In genomic region chr14:25187715-25188114, GRCm38 (mm10) we compare ENCODE assay signal across 11 mouse cellular contexts.
DNase-seq lines count a peak whose midpoint lies in the region; ATAC-seq and TF ChIP-seq lines count a peak whose summit lies in the region.
"Had no signal": no experiment of that assay in that cellular context is flagged by ENCODE, and none has a peak within 500 bp of the region (broad histone marks: within the 10 kb centered on the region; RNA-seq: fewer than 3 reads in every experiment).

No protein-coding gene starts in this region.

- H3K4me1 ChIP-seq in embryonic fibroblast, embryonic 13.5 days (ENCODE audit: control insufficient read depth, insufficient read depth, low read length): peaks cover 23% of the 10 kb centered on the region
- H3K4me1 ChIP-seq in liver, postnatal 0 days (ENCODE audit: insufficient read depth): no peaks in the 10 kb centered on the region

- peak; percentile 50 for DNase-seq in gastrocnemius, adult 2 months
- no peak for DNase-seq in gastrocnemius, postnatal 36 days
- DNase-seq in adipocyte (ENCODE audit: low spot score): peak; percentile 38
- DNase-seq in left cerebral cortex, postnatal 4 days: peak; percentile 26
- DNase-seq in kidney, adult 9 months: no peak
- DNase-seq in spleen, postnatal 14 days (ENCODE audit: low spot score in 2 of 2): no peak
- no peak for DNase-seq in liver, postnatal 0 days
- DNase-seq: thymus, postnatal 36 days had no signal

- ATAC-seq in liver, postnatal 0 days: no peak
- ATAC-seq: midbrain, embryonic 16.5 days had no signal

- no peaks in the 10 kb centered on the region for H3K9me3 ChIP-seq in liver, postnatal 0 days (ENCODE audit: low read length)
- H3K9me3 ChIP-seq: hindbrain, embryonic 13.5 days had no signal

- WGBS in liver, postnatal 0 days (ENCODE audit: insufficient replicate concordance): 79% methylated on average over 5 of the region's 5 CpGs

- no peak for TF ChIP-seq POLR2A in embryonic fibroblast, embryonic 13.5 days (IDR thresholded peaks at IDR 0.05; ENCODE audit: low read depth, low read length)

- no peaks in the 10 kb centered on the region for H3K27me3 ChIP-seq in liver, postnatal 0 days (ENCODE audit: insufficient read depth, low read length)

- TF ChIP-seq EP300 in liver, postnatal 0 days (IDR thresholded peaks at IDR 0.05; ENCODE audit: low read depth): no peak

- no peaks in the 10 kb centered on the region for H3K36me3 ChIP-seq in liver, postnatal 0 days (replicated peaks; ENCODE audit: insufficient read depth, low read length)
- H3K36me3 ChIP-seq: hindbrain, embryonic 13.5 days had no signal

- H3K9ac ChIP-seq in liver, postnatal 0 days (replicated peaks): no peak overlapping the region
- H3K9ac ChIP-seq: hindbrain, embryonic 13.5 days had no signal

- TF ChIP-seq CTCF in gastrocnemius, adult 2 months (IDR thresholded peaks at IDR 0.05): no peak
- TF ChIP-seq CTCF in embryonic fibroblast, embryonic 13.5 days (IDR thresholded peaks at IDR 0.05; ENCODE audit: borderline replicate concordance, insufficient read depth, low read length): no peak
- no peak for TF ChIP-seq CTCF in liver, postnatal 0 days (IDR thresholded peaks at IDR 0.05; ENCODE audit: low read depth)

- H3K4me3 ChIP-seq in gastrocnemius, adult 2 months: no peak overlapping the region
- H3K4me3 ChIP-seq in embryonic fibroblast, embryonic 13.5 days (ENCODE audit: insufficient read depth, low read length): no peak overlapping the region
- H3K4me3 ChIP-seq in liver, postnatal 0 days (ENCODE audit: low read depth, low read length): no peak overlapping the region
- H3K4me3 ChIP-seq: hindbrain, embryonic 13.5 days had no signal

- no peak overlapping the region for H3K4me2 ChIP-seq in liver, postnatal 0 days (ENCODE audit: low read depth, low read length)
- H3K4me2 ChIP-seq: hindbrain, embryonic 13.5 days had no signal

- intact Hi-C loops in gastrocnemius, adult 2 months (cut with DNase I): loop anchor here (10.0 kb wide), 1 partner anchor 377 kb away; no protein-coding TSS in a partner anchor
- intact Hi-C loops in gastrocnemius, postnatal 36 days (cut with DNase I): no loop called here
- intact Hi-C loops in left cerebral cortex, postnatal 4 days (cut with DNase I): loop anchor here (10.0 kb wide), 1 partner anchor 163 kb away; no protein-coding TSS in a partner anchor

- H3K27ac ChIP-seq in gastrocnemius, adult 2 months: no peak overlapping the region
- H3K27ac ChIP-seq in embryonic fibroblast, embryonic 13.5 days (ENCODE audit: insufficient read depth, low read length): peak overlapping the region; percentile 90
- no peak overlapping the region for H3K27ac ChIP-seq in liver, postnatal 0 days (ENCODE audit: low read depth)
- H3K27ac ChIP-seq: hindbrain, embryonic 13.5 days had no signal

Comparison
In these comparisons a context has a peak if more than half of its experiments do, and no peak if none do; other contexts are left out.
1. DNase-seq: peak in gastrocnemius, adult 2 months (single experiment), adipocyte (single experiment) and left cerebral cortex, postnatal 4 days (single experiment); none in gastrocnemius, postnatal 36 days (0 of 2), kidney, adult 9 months (single experiment), spleen, postnatal 14 days (0 of 2) and liver, postnatal 0 days (single experiment).